Mouse (Mus musculus): ENCODE data around the gene Zdhhc8.

Zdhhc8 gene

GRCm38 (mm10) chr16:18231047-18231446, 3.9 kb downstream of the Zdhhc8 start:
- DNase-seq (ENCODE audit: low spot score in 2 of 2) = peak; percentile 38 to 51

DNA sequence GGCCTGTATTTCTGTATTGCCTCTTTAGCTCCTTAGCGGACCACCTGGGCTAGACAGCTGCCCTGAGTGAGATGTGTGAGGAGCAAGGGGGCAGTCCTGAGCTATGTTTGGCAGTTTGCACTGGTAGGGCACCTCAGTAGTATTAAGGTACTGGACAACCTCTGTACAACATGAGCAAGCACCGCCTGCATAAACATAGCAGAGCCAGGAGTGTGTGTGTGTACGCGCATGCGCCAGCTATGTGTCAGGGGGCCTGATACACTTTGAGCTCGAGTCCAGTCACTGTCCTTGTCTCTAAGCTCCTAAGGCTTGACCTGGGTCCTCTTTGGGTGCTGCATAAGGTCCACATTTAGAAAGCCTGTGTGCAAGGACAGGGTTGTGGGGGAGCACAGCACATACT, 4.3 kb downstream of the Zdhhc8 start:
- DNase-seq (ENCODE audit: low spot score in 2 of 2) = peak in 1 of 2 experiments; percentile 15

DNA sequence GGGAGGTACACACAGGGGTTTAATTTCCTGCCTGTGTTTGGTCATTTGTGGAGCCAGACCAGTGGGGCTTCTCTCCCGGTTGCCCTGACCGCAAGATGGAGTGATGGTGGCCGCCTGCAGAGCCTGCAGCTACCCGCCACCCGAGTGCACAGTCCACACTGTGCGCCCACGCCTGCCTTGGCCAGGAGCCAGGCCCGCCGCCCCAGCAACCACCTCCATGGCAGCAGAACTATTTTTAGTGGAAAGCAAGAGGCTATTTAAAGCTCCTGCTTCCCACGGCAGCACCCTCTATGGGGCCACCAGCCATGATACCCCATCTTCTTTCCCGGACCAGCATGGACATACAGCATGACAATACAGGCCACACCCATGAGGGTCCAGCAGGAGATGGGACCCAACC, 5.3 kb downstream of the Zdhhc8 start:
- no peak for DNase-seq (ENCODE audit: low spot score in 2 of 2)

GRCm38 (mm10) chr16:18228856-18229255, 6.1 kb downstream of the Zdhhc8 start:
- DNase-seq (ENCODE audit: low spot score in 2 of 2) = no peak

- no peak for DNase-seq (ENCODE audit: low spot score in 2 of 2)
These were observed 7.0 kb downstream of the Zdhhc8 start for GRCm38 (mm10) chr16:18227897-18228422.

- DNase-seq (ENCODE audit: low spot score in 2 of 2) = no peak
These were observed 7.7 kb downstream of the Zdhhc8 start for GRCm38 (mm10) chr16:18227187-18227586.

- DNase-seq (ENCODE audit: low spot score in 2 of 2) = no peak
These were observed 12.7 kb downstream of the Zdhhc8 start for GRCm38 (mm10) chr16:18222188-18222587.

- peak in 1 of 2 experiments; percentile 51 for DNase-seq (ENCODE audit: low spot score in 2 of 2)
These were observed 13.4 kb downstream of the Zdhhc8 start for GRCm38 (mm10) chr16:18221543-18221898.

GRCm38 (mm10) chr16:18220856-18221542, 13.9 kb downstream of the Zdhhc8 start:
- no peak for DNase-seq (ENCODE audit: low spot score in 2 of 2)

- DNase-seq (ENCODE audit: low spot score in 2 of 2) = peak; percentile 74 to 76
These were observed 14.9 kb downstream of the Zdhhc8 start for GRCm38 (mm10) chr16:18220001-18220400.

DNA sequence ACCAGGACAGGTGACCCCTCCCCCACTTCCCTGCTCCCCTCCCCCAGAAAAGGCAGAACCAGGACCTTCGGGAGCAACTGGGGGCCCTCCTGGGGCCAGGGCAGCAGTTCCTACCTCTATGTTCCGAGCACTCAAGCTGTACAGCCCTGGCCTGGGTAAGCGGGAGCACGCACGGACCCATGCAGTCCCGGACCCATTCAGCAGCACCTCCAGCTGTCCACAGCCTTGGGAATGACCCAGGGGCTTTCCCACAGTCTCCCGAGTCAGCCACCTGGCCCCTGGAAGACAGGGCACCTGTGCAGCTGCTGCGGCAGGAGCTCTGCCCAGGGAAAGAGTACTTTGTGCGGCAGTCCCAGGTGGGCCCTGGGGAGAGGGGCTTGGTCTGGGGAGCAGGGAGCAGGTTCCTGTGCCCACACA, 16.3 kb downstream of the Zdhhc8 start:
- no peak for DNase-seq (ENCODE audit: low spot score in 2 of 2)

DNA sequence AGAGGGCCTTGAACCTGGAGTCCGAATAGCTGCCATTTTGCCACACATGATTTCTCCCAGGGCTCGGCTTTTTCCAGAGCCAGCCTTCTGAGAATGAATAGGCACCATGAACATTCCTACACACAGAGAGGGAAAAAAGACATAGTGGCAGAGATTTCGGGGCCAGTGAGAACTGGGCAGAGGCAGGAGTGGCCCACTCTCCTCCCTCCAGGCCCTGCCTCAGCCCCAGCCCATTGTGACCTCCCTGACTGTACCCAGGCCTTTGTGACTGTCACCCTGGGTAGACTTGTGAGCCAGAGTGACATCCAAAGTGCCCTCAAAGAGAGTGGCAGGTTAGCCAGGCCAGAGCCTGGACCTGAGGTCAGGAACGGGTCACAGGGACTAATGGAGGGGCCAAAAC, 17.4 kb downstream of the Zdhhc8 start, which contains the start of gene Ccdc188:
Gene Ccdc188 (plus strand): TSS at position 301 of the 400 bp plus-strand sequence.
- no peak for DNase-seq (ENCODE audit: low spot score in 2 of 2)

GRCm38 (mm10) chr16:18214858-18215257, 20.1 kb downstream of the Zdhhc8 start:
- no peak for DNase-seq (ENCODE audit: low spot score in 2 of 2)

DNA sequence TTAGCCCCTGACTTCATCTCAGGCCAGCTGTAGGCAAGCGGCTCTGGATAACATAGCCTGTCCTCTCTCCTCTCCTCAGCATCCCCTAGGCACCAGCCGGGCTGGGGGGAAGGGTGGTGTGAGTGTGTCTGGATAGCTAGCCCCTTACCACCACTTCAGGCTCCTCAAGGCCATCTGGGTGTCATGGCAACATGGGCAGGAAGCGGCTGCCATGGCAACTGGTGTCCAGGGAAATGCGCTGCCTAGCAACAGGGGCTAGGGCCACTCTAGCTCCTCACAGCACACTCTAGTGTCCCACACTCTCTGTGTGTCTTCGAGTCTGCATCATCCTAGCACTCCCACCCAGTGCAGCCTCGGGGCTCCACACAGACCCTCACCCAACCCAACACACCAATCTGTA, 21.2 kb downstream of the Zdhhc8 start:
- no peak for DNase-seq (ENCODE audit: low spot score in 2 of 2)

GRCm38 (mm10) chr16:18211417-18212171, 23.3 kb downstream of the Zdhhc8 start:
- peak; percentile 68 to 92 for DNase-seq (ENCODE audit: low spot score in 2 of 2)

DNA sequence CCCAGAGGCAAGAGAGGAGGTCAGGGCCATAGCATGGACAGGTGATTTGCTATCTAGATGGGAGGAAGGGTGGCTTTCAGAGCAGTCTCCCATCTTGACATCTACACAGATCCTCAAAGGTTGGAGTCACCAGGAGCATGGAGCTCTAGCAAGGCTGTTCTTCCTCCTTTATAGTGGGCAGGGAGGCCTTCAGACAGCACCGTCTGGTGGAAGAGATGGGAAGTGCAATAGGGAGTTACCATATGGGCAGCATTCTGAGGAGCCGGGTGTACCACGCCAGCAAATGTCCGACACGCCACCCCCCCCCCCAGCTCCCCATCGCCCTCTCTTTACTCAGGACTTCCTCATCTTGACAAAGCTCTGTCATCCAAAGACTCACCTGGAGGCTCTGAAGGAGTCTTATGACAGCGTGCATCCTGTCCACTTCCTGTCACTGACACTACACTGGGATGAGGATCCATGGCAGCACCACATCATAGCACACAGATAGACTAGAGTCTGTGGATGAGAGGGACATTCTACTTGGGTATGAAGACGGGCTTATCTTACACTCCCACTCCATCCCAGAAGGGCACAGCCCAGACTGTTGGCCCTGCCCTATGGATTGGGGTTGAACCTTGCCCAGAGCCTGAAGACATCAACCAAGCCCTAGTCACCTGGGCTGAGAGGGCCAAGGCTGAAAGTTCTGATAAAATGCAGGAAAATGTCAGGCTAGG, 24.1 kb downstream of the Zdhhc8 start:
- peak in 1 of 2 experiments; percentile 70 for DNase-seq (ENCODE audit: low spot score in 2 of 2)

GRCm38 (mm10) chr16:18203430-18204091, 31.4 kb downstream of the Zdhhc8 start:
- no peak for DNase-seq (ENCODE audit: low spot score in 2 of 2)

GRCm38 (mm10) chr16:18202061-18202460, 32.9 kb downstream of the Zdhhc8 start:
- no peak for DNase-seq (ENCODE audit: low spot score in 2 of 2)

DNA sequence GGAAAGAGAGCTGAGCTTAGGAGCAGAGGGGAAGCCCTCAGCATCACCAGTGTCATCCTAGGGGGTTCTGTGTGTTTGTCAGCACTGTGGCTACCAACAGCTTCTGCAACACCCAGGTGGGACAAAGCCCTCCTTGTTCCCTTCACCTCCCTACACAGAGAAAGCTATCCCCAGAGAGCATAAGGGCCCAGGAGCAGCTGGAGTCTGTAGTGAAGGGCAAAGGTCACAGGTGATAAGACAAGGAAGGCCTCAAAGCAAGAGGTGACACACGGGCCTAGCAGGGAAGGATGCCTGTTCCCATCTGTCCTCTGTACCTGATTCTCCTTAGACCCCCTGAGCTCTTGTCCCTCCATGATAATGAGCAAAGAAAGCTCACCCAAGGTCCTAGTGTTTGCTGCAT, 33.3 kb downstream of the Zdhhc8 start:
- DNase-seq (ENCODE audit: low spot score in 2 of 2) = no peak

DNA sequence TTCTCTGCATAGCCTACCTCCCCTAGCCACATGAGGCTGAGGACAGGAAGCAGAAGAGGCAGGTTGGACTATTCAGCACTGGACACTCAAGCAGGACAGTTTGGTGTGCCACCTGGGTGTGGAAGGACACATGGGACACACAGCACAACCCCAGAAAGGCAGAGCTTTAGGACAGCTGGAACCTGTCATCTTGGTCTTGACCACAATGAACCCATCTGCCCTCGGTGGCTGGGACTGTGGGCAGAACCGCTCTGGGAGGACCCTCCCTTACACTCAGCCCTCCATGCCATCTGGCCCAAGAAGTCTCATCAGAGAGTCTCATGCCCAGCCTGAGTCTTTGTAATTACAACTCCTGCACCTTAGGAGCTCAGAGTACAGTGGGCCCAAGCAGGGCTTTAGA, 34.9 kb downstream of the Zdhhc8 start:
- no peak for DNase-seq (ENCODE audit: low spot score in 2 of 2)

GRCm38 (mm10) chr16:18198365-18199098, 36.4 kb downstream of the Zdhhc8 start:
- DNase-seq (ENCODE audit: low spot score in 2 of 2) = no peak

Measured in thymus, postnatal 10 days (tissue).